Mouse (Mus musculus): ENCODE data around the gene Rbfox1.

Rbfox1 gene

DNA sequence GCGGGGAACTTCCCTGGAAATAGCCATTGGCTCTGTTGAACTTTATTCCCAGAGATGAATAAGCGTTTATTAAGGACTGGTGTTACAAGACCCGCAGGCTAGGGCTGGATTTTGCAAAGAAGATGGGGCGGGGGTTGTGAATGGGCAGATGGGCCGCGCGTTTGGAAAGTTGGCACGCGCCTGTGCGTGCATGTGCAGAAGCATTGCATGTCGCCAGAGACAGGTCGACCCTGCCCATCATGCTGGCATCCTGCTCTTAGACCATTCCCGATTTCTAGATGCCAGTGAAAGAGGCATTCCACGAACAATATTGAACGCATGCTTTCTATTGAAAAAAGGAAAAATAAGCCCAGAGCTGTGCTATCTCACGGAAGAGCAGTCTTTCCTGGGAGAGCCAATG lies 464.2 kb downstream of the Rbfox1 start:
- DNase-seq (ENCODE audit: low spot score in 2 of 2) = peak; percentile 61 to 64

DNA sequence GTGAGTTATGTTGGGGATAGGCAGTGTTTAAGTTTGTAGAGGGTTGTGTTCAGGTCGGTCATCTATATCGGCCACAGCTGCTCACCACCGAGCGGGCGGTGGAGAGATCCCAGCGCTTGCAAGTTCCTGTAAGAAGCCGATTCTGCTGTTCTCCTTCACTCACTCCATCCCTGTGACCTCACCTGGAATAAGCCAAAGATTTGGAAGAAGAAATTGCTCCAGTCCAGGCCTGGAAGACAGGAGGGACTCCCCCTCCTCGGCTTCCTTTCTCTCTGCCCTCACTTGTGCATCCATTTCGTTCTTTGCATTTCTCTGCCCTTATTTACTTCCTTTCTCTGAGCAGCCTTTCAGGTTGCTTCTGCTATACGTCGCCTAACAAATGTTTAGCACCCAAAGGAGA lies 465.1 kb downstream of the Rbfox1 start:
- no peak for DNase-seq (ENCODE audit: low spot score in 2 of 2)

GRCm38 (mm10) chr16:6353191-6353590 lies 468.0 kb downstream of the Rbfox1 start:
- DNase-seq (ENCODE audit: low spot score in 2 of 2) = no peak

DNA sequence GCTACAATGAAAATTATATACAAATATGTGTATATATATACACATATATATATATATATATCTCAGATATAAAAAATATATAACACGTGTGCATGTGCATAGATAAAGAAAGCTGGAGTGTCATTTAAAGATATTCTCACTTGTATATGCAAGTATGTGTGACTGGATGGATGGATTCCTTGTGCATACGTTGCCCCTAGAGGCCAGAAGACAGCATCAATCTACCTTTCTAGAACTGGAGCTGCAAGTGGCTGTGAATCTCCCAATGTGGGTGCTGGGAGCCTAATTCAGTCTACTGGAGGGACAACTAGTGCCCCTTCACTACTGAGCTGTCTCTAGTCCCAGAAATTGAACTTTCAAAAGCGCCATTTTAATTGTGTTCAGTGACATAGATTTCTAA lies 471.8 kb downstream of the Rbfox1 start:
- no peak for DNase-seq (ENCODE audit: low spot score in 2 of 2)

- no peak for DNase-seq (ENCODE audit: low spot score in 2 of 2)
Measured at GRCm38 (mm10) chr16:6365793-6366192, 480.6 kb downstream of the Rbfox1 start.

GRCm38 (mm10) chr16:6366649-6367048 lies 481.5 kb downstream of the Rbfox1 start:
- DNase-seq (ENCODE audit: low spot score in 2 of 2) = no peak

- peak; percentile 51 to 64 for DNase-seq (ENCODE audit: low spot score in 2 of 2)
Measured at GRCm38 (mm10) chr16:6380924-6381323, 495.8 kb downstream of the Rbfox1 start.

GRCm38 (mm10) chr16:6381572-6381971 lies 496.4 kb downstream of the Rbfox1 start:
- no peak for DNase-seq (ENCODE audit: low spot score in 2 of 2)

- no peak for DNase-seq (ENCODE audit: low spot score in 2 of 2)
Measured at GRCm38 (mm10) chr16:6382712-6383111, 497.6 kb downstream of the Rbfox1 start.

GRCm38 (mm10) chr16:6390278-6390930 lies 505.2 kb downstream of the Rbfox1 start:
- peak in 1 of 2 experiments; percentile 46 for DNase-seq (ENCODE audit: low spot score in 2 of 2)

DNA sequence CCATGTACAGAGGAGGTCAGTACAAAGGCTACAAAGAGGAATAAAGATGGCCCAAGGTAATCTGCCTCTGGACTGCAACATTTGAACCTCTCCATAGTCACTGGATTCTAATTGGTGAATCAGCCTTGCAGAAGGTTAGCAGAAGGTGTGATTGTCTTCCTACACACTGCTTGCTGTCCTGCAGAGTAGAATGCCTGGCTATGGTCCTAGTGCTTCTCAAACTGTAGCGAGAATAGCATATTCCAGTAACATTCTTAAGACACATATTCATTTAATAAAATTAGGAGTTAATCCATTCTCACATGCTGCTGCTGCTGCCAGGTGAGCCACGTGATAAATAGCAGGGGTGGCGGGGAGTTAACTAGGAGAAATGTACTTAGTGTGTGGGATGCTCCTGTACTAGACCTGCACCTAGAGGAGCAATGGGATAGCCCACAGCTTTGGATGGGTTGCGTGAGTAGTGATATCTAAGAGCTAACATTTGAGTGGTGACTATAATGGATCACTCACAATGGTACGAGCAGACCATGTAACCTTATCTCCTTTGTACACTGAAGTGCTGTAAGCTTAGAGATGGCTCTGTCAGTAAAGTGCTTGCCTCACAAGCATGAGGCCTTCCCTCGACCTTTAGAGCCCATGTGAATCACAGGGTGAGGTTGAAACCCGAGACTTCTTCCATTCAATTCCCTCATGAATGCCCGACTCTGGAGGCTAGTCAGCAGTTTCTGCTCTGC lies 511.7 kb downstream of the Rbfox1 start:
- no peak for DNase-seq (ENCODE audit: low spot score in 2 of 2)

- DNase-seq (ENCODE audit: low spot score in 2 of 2) = peak in 1 of 2 experiments; percentile 36
Measured at GRCm38 (mm10) chr16:6397635-6398034, 512.5 kb downstream of the Rbfox1 start.

DNA sequence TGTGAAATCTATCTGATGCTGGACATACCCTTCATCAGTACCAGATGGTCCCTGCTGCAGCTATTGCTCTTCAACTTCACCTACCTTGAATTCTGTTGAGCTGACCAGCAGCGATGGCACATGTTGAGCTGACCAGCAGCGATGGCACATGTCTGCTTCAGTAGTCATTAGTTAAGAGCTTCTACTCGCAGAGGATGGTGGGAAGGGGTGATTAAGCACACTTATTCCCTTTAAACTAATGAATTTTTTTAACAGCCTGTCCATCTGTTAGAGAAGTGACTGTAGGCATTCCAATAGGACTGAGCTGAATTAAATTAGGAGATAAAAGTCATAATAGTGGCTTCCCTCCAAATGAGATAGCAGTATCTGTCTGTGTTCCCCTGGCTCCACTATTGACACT lies 517.7 kb downstream of the Rbfox1 start:
- DNase-seq (ENCODE audit: low spot score in 2 of 2) = no peak

GRCm38 (mm10) chr16:6414846-6415245 lies 529.7 kb downstream of the Rbfox1 start:
- no peak for DNase-seq (ENCODE audit: low spot score in 2 of 2)

- no peak for DNase-seq (ENCODE audit: low spot score in 2 of 2)
Measured at GRCm38 (mm10) chr16:6421623-6422145, 536.5 kb downstream of the Rbfox1 start.

GRCm38 (mm10) chr16:6423878-6424409 lies 538.8 kb downstream of the Rbfox1 start:
- DNase-seq (ENCODE audit: low spot score in 2 of 2) = no peak

DNA sequence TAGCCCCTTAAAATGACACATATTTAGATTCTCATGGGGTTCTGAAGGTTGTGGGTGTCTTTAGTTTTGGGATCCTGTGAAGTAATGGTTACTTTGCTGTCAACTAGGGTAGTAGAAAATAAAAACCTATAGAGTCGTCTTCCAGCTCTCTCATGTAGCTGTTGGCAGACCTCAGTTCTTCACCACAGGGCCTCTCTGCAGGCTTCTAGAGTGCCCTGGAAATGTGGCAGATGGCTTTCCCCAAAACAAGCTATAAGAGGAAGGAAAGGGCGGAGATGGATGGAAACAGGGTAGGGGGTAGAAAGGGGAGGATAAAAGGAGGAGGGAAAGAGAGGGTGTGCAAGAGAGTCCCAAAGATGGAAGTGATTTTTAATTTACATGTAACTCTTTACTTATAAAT lies 539.6 kb downstream of the Rbfox1 start:
- DNase-seq (ENCODE audit: low spot score in 2 of 2) = no peak

DNA sequence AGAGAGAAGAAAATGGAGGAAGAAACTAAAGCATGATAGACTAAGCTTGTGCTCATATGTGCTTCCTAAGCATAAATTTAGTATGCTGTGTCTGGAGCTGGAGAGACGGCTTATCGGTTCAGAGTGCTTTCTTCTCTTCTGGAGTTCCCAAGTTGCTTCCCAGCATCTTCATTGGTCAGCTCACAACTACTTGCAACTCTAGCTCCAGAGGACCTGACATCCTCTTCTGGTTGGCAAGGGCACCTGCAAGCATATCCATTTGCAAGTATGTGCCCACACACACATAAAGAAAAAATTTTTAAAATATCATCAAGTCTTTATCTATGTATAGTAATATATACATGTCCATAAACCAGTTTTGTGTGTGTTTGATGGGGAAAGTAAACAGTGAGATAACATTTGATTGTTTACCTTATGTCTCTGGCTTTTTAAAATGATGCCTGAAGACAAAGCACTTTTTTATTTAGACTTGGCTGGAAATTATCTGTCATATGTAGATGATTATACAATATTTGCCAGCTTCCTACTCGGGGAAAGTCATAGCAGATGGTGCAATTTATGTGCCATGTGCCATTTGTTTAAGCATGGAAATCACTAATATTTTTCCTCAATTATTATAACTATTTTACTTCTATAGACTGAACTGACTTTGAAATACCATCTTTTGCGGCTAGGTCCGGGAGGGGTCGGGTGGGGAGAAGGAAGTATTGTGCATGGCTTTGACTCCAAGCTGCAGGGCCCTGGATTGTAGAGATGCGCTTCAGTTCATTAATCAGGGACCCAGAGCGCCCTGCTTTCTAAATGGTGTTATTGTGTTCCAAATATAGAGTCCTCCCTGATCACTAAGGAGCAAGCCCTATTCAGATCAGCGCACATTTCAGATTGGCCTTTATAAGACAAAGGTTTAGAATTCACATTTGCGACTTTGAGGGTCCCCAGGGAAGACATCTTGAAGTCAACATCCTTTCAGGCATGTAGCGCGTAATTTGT lies 542.4 kb downstream of the Rbfox1 start:
- DNase-seq (ENCODE audit: low spot score in 2 of 2) = no peak

GRCm38 (mm10) chr16:6430981-6431380 lies 545.8 kb downstream of the Rbfox1 start:
- peak; percentile 55 to 80 for DNase-seq (ENCODE audit: low spot score in 2 of 2)

DNA sequence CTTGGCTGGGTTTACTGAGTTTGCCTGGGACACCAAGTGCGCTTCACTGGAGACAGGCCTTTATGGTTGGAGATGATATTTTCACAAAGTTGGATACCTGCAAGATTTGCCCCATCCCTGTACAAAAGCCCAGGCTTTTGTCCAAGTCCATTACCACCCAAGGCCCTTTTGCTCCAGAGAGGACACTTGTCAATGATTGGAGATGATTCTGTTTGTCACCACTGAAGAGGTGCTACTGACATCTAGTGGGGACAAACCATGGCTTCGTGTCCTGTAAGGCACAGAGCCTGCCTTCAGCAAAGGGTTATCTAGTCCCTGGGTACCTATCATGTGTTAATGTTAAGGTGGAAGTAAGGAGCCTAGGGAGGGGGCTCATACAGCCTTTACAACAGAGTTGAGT lies 551.3 kb downstream of the Rbfox1 start:
- DNase-seq (ENCODE audit: low spot score in 2 of 2) = no peak

- peak in 1 of 2 experiments; percentile 59 for DNase-seq (ENCODE audit: low spot score in 2 of 2)
Measured at GRCm38 (mm10) chr16:6448250-6448649, 563.1 kb downstream of the Rbfox1 start.

GRCm38 (mm10) chr16:6455349-6455748 lies 570.2 kb downstream of the Rbfox1 start:
- no peak for DNase-seq (ENCODE audit: low spot score in 2 of 2)

All from right cerebral cortex, postnatal 10 days (tissue).